Mouse (Mus musculus): Measurements from ENCODE around the gene Itgb4. TPM values are rescaled to one million over a fixed set of nuclear protein-coding genes. Genes with fewer than 3 reads are reported as not detected.
A peak's percentile ranks its signal among the peaks of the same experiment; 100 is the strongest.

The Itgb4 gene
- polyA plus RNA-seq, 1 experiment = 0.44 TPM

DNA sequence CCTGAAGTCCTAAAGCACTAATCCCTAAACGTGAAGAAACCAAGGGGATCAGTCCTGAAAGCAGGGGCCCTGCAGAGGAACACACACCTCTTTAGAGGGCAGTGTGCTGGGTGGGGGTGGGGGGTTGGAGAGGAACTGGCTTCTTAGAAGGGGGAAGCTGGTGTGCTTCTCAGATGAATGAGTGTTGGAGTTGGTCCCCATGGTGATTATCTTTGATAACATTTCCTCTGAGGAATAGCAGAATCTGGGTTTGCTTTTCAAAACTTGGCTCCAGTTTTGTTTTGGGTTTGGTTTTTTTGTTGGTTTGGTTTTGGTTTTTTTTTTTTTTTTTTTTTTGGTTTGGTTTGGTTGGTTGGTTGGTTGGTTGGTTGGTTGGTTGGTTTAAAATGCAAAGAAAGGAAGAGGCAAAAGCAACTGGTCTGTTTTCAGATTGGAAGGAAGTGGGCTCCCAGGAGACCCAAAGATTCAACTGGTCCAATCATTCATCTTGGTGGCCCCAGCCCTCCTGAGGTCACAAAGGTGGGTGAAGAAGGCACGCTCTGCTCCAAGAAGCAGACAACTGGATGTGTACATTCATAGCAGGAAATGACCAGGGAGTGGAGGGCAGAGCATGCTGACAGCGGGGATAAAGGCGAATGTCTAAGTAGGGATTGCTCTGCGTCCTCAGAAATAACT is 5.6 kb upstream of the Itgb4 start:
- Histone ChIP-seq H3K4me3 (ENCODE audit: control insufficient read depth, low read depth, low read length) (no peak overlapping the region), H3K36me3 (ENCODE audit: control insufficient read depth, insufficient read depth, low read length) (peaks cover 2% of the 10 kb centered on the region; the same call in 1 of the 2 replicates), H3K27me3 (ENCODE audit: control insufficient read depth, insufficient read depth, low read length) (no peaks in the 10 kb centered on the region), H3K27ac (ENCODE audit: control insufficient read depth, insufficient read depth, low read depth, low read length) (no peak overlapping the region), H3K4me1 (ENCODE audit: control insufficient read depth, insufficient read depth, low read length) (no peaks in the 10 kb centered on the region)
- TF ChIP-seq CTCF (IDR thresholded peaks at IDR 0.05; ENCODE audit: control insufficient read depth, insufficient read depth, insufficient replicate concordance, low read depth, low read length) (no peak), POLR2A (IDR thresholded peaks at IDR 0.05; ENCODE audit: control insufficient read depth, low read depth, low read length) (no peak)

GRCm38 (mm10) chr11:115970006-115970673 is 4.4 kb upstream of the Itgb4 start:
- no peaks in the 10 kb centered on the region; the same call in 1 of the 2 replicates for H3K27me3 ChIP-seq (ENCODE audit: control insufficient read depth, insufficient read depth, low read length)
- H3K4me1 ChIP-seq (ENCODE audit: control insufficient read depth, insufficient read depth, low read length) = peaks cover 11% of the 10 kb centered on the region
- TF ChIP-seq POLR2A (IDR thresholded peaks at IDR 0.05; ENCODE audit: control insufficient read depth, low read depth, low read length) (no peak), CTCF (IDR thresholded peaks at IDR 0.05; ENCODE audit: control insufficient read depth, insufficient read depth, insufficient replicate concordance, low read depth, low read length) (no peak)
- no peak overlapping the region for H3K4me3 ChIP-seq (ENCODE audit: control insufficient read depth, low read depth, low read length)
- no peaks in the 10 kb centered on the region for H3K36me3 ChIP-seq (ENCODE audit: control insufficient read depth, insufficient read depth, low read length)
- H3K27ac ChIP-seq (ENCODE audit: control insufficient read depth, insufficient read depth, low read depth, low read length) = no peak overlapping the region

- no peak overlapping the region for H3K27ac ChIP-seq (ENCODE audit: control insufficient read depth, insufficient read depth, low read depth, low read length)
- H3K4me3 ChIP-seq (ENCODE audit: control insufficient read depth, low read depth, low read length) = no peak overlapping the region
- peaks cover 12% of the 10 kb centered on the region for H3K4me1 ChIP-seq (ENCODE audit: control insufficient read depth, insufficient read depth, low read length)
- no peaks in the 10 kb centered on the region for H3K36me3 ChIP-seq (ENCODE audit: control insufficient read depth, insufficient read depth, low read length)
- TF ChIP-seq CTCF (IDR thresholded peaks at IDR 0.05; ENCODE audit: control insufficient read depth, insufficient read depth, insufficient replicate concordance, low read depth, low read length) (no peak), POLR2A (IDR thresholded peaks at IDR 0.05; ENCODE audit: control insufficient read depth, low read depth, low read length) (no peak)
- H3K27me3 ChIP-seq (ENCODE audit: control insufficient read depth, insufficient read depth, low read length) = no peaks in the 10 kb centered on the region; the same call in 1 of the 2 replicates
Measured at GRCm38 (mm10) chr11:115971016-115971415, 3.5 kb upstream of the Itgb4 start.

GRCm38 (mm10) chr11:115975083-115975420 is 543 bp downstream of the Itgb4 start:
- no peaks in the 10 kb centered on the region; the same call in 1 of the 2 replicates for H3K27me3 ChIP-seq (ENCODE audit: control insufficient read depth, insufficient read depth, low read length)
- no peak for TF ChIP-seq POLR2A (IDR thresholded peaks at IDR 0.05; ENCODE audit: control insufficient read depth, low read depth, low read length)
- TF ChIP-seq CTCF (IDR thresholded peaks at IDR 0.05; ENCODE audit: control insufficient read depth, insufficient read depth, insufficient replicate concordance, low read depth, low read length) = no peak
- H3K27ac ChIP-seq (ENCODE audit: control insufficient read depth, insufficient read depth, low read depth, low read length) = no peak overlapping the region

DNA sequence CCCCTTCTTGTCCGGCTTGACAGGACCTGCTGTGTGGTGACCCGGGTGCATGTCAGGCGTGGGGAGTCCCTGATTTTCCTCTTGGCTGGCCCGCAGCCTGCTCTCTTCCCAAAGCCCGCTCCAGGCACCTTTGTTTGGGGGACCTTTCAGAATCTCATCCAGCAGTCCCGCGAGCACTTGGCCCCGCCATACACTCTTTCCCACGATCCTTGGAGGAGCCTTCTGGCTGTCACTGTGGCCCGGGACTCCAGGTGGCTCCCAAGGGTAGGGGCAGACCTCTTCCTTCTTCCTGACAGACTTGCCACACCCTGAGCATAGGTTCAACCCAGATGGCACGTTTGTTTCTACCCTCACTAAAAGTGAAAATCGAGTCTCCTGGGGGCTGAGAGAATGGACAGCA is 1.0 kb downstream of the Itgb4 start:
- Histone ChIP-seq H3K4me1 (ENCODE audit: control insufficient read depth, insufficient read depth, low read length) (peaks cover 12% of the 10 kb centered on the region), H3K27me3 (ENCODE audit: control insufficient read depth, insufficient read depth, low read length) (no peaks in the 10 kb centered on the region; the same call in 1 of the 2 replicates), H3K36me3 (ENCODE audit: control insufficient read depth, insufficient read depth, low read length) (no peaks in the 10 kb centered on the region), H3K4me3 (ENCODE audit: control insufficient read depth, low read depth, low read length) (no peak overlapping the region), H3K27ac (ENCODE audit: control insufficient read depth, insufficient read depth, low read depth, low read length) (no peak overlapping the region)
- TF ChIP-seq POLR2A (IDR thresholded peaks at IDR 0.05; ENCODE audit: control insufficient read depth, low read depth, low read length) (no peak), CTCF (IDR thresholded peaks at IDR 0.05; ENCODE audit: control insufficient read depth, insufficient read depth, insufficient replicate concordance, low read depth, low read length) (no peak)

More at GRCm38 (mm10) chr11:115975083-115975420, 543 bp downstream of the Itgb4 start:
- peaks cover 12% of the 10 kb centered on the region for H3K4me1 ChIP-seq (ENCODE audit: control insufficient read depth, insufficient read depth, low read length)
- no peaks in the 10 kb centered on the region for H3K36me3 ChIP-seq (ENCODE audit: control insufficient read depth, insufficient read depth, low read length)
- H3K4me3 ChIP-seq (ENCODE audit: control insufficient read depth, low read depth, low read length) = peak overlapping the region; percentile 64

GRCm38 (mm10) chr11:115982472-115982871 is 8.0 kb downstream of the Itgb4 start:
- no peaks in the 10 kb centered on the region for H3K36me3 ChIP-seq (ENCODE audit: control insufficient read depth, insufficient read depth, low read length)
- no peak overlapping the region for H3K27ac ChIP-seq (ENCODE audit: control insufficient read depth, insufficient read depth, low read depth, low read length)
- no peak overlapping the region for H3K4me3 ChIP-seq (ENCODE audit: control insufficient read depth, low read depth, low read length)
- TF ChIP-seq CTCF (IDR thresholded peaks at IDR 0.05; ENCODE audit: control insufficient read depth, insufficient read depth, insufficient replicate concordance, low read depth, low read length) (no peak), POLR2A (IDR thresholded peaks at IDR 0.05; ENCODE audit: control insufficient read depth, low read depth, low read length) (no peak)
- H3K4me1 ChIP-seq (ENCODE audit: control insufficient read depth, insufficient read depth, low read length) = no peaks in the 10 kb centered on the region
- H3K27me3 ChIP-seq (ENCODE audit: control insufficient read depth, insufficient read depth, low read length) = no peaks in the 10 kb centered on the region

GRCm38 (mm10) chr11:115983291-115983690 is 8.8 kb downstream of the Itgb4 start:
- Histone ChIP-seq H3K36me3 (ENCODE audit: control insufficient read depth, insufficient read depth, low read length) (no peaks in the 10 kb centered on the region), H3K4me3 (ENCODE audit: control insufficient read depth, low read depth, low read length) (no peak overlapping the region), H3K4me1 (ENCODE audit: control insufficient read depth, insufficient read depth, low read length) (peaks cover 1% of the 10 kb centered on the region; the same call in 1 of the 2 replicates), H3K27me3 (ENCODE audit: control insufficient read depth, insufficient read depth, low read length) (no peaks in the 10 kb centered on the region), H3K27ac (ENCODE audit: control insufficient read depth, insufficient read depth, low read depth, low read length) (no peak overlapping the region)
- TF ChIP-seq POLR2A (IDR thresholded peaks at IDR 0.05; ENCODE audit: control insufficient read depth, low read depth, low read length) (no peak), CTCF (IDR thresholded peaks at IDR 0.05; ENCODE audit: control insufficient read depth, insufficient read depth, insufficient replicate concordance, low read depth, low read length) (no peak)
